Mouse (Mus musculus) embryo, embryonic 10.5 days (tissue): Measurements from ENCODE around the gene Gm17657.
A peak's percentile ranks its signal among the peaks of the same experiment; 100 is the strongest.

ENCODE experiments used
- DNase-seq: peaks from one replicate; pipeline ENCODE4 v3.0.0-alpha.2; 2015; ENCODE audit warnings: low spot score

Gm17657 gene

DNA sequence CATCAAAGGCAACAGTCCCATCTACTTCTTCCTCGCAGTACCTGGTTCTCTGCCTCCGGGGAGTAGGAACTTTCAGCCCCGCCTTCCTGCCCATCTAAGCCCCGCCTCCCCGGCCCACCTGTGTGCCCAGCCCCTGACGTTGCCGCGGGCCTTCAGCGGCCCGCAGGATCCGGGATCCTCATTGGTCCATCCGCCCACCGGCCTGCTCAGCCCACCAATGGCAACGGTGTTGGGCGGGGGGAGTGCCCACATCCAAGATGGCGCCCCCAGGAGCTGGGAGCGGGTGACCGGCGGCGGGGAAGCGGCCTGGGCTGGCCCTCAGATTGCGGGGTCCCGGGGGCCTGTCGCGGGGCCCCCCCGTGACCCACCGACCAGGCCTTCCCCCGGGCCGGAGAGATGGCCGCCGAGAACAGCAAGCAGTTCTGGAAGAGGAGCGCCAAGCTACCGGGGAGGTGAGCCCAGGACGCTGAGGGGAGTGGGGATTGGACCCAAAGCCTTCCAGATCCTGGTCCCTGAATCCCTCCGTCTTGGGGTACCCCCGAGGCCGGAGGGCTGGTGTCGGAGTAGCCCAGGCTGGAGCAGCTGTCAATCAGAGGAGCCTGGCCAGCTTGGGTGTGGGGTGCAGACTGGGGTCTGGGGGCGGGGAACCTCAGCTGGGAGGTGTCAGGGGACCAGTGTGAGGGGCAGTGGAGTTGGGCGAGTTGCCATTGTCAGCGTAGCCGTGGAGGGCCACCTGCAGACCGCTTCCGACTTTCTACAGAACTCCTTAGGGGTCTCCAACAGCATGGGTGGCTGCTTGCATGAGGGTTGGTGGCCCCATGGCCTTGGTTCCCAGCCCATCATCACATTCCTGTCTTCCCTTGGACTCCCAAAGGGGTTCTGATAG lies at the start of gene Gm17657, which contains the start of gene Tbc1d22b:
TSS of gene Gm17657 (minus strand) at position 96 of the 886 bp plus-strand sequence.
TSS of gene Tbc1d22b (plus strand) at position 243 of the 886 bp plus-strand sequence.
- peak; percentile 97 for DNase-seq

DNA sequence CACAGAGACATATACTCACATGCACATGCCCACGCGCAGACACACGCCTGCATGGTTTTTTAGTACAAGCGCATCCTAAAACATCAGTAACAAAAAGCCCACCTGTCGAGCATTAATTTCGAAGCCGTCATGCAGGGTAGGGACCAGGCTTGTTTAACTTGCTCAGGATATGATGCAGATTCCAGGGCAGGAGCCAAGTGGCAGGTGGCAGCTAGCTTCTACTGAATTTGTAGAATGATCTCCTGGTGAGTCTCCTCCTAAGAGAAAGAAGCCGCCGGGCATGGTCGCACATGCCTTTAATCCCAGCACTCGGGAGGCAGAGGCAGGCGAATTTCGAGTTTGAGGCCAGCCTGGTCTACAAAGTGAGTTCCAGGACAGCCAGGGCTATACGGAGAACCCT lies 49.6 kb upstream of the Gm17657 start:
- DNase-seq = no peak

DNA sequence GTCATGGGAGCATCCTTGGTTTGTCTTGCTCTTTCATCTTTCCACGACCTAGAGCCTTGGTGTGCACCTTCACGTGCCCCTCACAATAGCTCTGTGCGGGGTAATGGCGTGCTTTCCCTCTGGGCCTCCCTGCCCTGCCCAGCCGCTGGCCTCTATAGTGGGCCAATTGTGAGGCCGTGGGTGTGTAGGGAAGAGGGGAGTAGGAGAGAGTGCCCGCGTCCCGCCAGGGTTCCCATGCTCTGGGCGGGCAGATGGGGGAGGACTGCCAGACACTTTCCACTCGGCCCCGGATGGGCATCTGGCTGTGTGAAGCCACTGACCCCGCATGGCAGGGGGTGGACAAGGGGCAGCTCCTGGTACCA lies 47.3 kb upstream of the Gm17657 start:
- DNase-seq = no peak

DNA sequence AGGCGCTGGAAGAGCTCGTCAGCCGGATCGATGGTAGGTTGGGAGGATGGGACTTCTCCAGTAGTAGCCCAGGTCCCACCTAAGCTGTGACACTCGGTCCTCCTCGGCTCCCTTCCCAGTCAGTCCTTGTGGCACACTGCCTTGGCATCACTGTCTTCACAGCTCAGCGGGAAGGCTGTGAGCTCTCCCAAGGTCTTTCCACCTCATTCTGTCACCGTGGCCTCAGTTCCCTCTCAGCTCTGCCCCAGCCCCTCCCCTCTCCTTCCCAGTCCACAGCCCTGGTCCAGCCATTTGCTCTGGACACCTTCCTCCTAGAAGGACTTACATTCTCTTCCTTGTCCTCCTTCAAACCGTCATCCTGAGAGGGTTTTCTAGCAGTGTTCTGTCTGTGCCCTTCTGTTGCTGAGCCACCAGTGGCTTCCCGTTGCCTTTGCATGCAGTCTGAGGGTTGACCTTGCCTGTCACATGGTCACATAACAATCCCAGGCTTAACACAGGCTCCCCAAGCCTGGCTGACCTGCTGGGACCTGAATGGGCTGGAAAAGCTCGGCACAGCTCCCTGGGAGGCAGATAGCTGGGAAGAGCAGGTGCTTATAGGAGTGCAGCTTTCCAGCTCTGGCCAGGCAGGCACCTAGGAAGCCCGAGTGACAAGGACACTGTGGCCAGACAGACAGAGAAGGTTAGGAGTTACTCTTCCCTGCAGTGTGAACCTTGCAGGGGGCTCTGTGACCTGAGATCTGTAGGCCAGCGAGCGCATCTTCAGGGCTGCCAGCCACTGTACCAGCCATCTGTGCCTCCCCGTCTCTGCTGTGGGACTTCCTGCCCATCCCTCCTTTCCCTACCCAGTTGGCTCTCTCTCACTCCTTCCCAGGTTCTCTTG lies 46.7 kb upstream of the Gm17657 start:
- DNase-seq = no peak

DNA sequence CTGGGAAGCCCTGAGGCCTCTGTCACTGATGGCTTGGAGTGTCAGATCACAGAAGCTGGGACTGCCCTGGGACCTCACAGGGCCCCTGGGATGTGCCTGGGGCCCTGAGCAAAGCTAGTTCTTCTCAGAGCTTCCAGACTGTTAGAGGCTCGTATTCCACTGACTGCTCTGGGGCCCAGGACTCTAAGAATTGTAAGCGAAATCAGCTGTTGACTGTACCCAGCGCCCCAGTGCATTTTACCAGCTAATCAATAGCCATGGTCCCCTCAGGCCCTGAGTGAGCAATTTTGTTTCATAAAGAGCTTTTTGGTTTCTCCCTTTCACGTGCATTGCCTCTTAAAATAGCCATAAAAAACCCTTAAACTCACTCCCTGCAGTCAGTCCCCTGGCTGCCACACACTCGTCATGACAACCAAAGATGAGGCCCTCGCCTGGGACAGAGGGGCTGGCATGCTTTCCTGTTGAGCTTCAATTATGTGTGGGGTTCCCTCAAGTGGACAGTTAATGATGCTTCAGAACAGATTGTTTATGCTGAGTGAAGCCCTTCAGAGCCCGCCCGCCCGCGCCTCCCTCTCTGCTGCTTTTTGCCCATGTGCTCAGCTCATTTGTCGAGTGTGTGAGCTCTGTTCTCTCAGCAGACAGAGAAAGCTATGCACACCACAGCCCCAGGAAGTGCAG lies 39.9 kb upstream of the Gm17657 start:
- DNase-seq = peak; percentile 31

DNA sequence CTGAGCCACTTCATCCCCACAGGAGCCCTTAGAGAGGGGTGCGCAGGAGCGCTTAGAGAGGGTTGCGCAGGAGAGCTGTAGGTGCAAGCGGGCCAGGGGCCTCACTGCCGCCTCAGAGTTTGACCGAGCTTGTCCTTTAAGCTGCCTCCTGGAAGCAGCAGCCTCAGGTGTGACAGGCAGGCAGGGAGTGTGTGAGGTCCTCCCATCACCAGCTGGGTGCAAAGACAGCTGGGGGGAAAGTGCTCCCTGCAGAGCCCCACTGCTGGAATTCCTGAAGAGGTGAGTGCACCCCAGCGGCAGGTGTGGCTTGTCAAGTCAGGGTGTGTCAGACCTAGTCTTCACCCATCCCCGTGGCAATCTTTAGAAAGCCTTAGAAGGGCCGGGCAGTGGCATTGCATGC lies 37.5 kb upstream of the Gm17657 start:
- DNase-seq = no peak

DNA sequence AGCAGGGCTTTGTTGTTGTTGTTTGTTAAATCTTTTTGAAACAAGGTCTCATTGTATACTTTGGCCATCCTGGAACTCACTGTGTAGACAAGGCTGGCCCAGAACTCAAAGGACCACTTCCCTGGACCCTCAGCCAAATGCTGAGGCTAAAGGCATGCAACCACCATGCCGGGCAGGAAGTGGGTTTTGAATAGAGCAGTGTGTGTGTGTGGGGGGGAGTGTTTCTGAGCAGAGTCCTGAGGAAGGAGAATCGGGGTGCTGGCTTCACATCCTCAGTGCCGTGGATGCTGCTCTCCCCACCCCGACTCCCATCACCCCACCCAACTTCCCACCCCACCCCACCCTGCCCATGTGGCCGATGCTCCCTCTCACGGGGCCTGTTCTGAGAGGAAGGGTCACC lies 36.0 kb upstream of the Gm17657 start:
- no peak for DNase-seq

DNA sequence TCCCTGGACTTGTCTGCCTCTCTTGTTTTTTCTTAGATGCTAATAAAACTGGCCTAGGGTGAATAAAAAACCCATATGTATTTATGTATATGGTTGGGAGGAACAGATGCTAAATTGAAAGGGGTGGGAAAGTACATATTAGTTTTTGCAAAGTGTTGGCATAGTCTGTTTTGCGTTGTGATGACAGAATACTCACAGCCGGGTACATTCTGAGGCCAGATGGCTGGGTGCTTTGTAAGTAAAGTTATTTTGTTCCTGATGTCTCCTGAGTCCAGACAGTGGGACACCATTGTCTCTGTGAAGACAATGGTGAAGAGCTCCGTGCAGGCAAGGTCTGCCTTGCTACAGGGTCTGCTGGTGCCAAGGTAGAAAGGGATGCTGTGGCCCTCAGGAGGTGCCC lies 35.3 kb upstream of the Gm17657 start:
- DNase-seq = no peak

DNA sequence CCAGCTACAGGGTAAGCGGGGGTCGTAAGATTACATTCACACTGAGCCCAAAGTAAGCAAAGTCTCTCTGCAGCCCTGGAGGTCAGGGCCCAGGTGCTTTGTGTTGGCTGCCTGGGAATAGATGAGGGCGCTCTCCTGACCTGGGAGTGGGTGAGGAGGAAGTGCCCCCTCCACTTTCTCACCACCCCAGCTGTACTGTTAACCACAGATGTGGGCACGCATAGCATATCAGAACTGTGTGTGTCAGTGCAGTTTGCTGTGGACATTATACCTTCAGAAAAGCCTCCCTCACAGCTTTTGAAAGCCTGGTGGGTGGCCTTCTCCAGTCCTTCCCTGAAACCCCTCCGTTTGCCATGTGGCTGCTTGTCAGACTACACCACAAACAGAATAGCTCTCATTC lies 34.9 kb upstream of the Gm17657 start:
- DNase-seq = no peak

DNA sequence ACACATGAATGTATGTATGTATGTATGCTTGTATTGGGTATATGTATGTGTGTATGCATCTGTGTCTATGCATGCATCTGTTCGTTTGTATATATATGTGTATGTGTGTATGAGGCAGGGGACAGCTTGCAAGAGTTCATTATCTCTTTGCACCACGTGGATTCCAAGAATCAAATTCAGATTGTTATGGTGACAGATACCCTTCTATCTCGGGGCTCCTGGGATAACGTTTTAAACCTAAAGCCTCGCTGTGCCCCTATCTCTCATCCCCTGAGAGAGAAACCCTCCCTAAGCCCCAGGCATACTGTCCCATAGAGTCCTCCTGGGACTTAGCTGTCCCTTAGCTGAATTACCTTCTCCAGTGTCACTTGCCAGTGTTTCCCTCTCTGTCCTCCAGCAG lies 34.1 kb upstream of the Gm17657 start:
- no peak for DNase-seq

DNA sequence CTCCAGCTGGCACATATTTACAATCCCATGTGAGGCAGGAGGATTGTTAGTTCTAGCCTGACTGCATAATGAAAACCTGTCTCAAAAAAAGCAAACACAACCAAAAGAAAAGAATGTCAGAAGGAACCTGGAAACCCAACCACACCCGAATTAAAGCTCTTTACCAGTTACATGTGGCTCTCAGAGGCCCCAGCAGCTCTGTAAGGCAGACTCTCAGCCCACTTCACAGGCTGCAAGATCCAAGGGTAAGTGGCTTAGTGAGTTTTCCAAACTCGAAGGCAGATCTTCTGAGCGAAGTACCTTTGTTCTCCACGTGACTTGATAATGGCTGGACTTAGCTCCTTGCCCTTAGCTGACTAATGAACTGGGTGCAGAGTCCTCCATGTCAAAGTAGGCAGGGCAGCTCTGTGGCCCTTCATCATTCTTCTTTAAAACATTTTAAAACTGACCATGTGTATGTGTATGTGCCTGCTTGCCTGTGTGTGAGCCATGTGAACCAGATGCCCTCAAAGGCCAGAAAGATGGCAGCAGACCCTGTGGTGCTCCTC lies 30.2 kb upstream of the Gm17657 start:
- no peak for DNase-seq

DNA sequence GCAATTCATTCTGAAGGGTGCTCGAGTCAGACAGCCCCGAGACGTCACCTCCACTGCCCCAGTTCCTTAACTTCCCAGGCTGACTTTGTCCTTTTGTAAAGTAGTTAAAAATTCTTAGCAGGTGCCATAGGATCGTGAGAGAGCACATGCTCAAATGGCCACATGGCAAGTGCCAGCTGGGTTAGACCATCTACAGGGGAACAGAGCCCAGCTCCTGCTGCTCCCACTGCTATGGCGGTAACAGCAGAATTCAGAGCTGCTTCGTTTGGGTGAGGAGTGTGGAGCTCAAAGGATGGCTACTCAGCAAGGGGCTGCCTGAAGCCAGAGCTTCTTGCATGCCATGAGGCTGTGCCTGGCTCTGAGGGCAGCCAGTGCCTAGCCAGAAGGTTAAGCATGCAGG lies 20.4 kb upstream of the Gm17657 start:
- DNase-seq = no peak

DNA sequence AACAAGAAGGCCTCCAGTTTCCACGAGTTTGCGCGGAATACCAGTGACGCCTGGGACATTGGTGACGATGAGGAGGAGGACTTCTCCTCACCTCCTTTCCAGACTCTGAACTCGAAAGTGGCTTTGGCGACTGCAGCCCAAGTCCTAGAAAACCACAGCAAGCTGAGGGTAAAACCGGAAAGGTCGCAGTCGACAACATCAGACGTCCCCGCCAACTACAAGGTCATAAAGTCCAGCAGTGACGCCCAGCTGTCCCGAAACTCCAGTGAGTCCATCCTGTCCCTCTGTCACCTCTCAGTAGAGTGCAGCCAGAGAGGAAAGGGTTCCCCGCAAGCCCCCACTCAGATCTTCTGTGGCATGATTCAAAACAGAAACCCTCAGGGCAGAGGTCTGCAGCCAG lies 19.0 kb upstream of the Gm17657 start:
- DNase-seq = no peak

DNA sequence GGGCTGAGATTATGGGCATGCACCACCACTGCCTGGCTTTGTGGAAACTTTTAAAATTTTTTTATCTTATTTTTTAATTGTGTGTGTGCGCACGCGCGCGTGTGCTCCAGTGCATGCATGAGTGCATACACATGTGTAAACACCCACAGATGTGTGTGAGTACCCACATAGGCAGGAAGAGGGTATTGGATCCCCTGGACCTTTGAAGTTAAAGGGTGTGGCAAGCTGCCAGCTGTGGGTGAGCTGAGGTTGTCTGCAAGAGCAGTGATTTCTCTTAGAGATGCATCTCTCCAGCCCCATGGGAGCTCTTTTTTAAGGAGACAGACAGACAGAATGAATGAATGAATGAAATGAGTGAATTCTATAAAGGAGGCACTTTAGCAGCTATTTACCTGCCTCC lies 16.1 kb upstream of the Gm17657 start:
- no peak for DNase-seq

DNA sequence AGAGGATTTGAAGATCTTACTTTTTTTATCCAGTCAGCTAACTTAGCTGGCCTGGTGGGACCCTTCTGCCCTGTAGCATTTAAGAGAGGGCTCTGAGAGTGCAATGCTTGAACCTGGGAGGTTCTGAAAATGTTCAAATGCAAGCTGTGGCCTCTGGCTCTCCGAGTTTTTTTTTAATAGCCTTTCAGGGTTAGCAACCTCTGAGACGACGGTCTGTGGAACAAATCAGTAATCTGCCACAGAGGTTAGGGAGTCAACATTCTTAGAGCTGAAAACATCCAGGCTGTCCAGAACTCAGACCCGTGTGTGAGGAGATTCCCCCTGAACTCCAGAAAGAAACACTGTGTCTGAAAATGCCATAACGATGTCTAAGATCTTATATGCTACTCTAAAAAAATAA lies 9.0 kb upstream of the Gm17657 start:
- DNase-seq = no peak

DNA sequence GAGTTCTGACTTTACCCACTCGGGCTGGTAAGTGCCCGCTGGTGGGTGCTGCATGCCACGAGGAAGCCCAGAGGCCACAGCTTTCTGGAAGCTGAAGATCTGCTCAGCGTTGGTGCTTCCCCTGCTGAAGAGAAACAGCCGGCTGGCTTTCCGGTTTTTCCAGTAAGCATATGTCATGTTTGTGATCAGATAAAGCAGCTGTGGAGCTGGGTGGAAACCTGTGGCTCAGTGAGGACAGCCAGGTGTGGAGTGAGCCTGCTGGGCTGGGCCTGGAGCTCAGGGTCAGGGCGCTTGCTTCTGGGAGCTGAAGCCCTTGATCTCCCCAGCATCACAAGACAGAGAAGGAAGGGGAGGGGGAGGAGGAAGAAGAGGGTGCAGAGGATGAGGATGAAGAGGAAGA lies 7.5 kb upstream of the Gm17657 start:
- DNase-seq = no peak

DNA sequence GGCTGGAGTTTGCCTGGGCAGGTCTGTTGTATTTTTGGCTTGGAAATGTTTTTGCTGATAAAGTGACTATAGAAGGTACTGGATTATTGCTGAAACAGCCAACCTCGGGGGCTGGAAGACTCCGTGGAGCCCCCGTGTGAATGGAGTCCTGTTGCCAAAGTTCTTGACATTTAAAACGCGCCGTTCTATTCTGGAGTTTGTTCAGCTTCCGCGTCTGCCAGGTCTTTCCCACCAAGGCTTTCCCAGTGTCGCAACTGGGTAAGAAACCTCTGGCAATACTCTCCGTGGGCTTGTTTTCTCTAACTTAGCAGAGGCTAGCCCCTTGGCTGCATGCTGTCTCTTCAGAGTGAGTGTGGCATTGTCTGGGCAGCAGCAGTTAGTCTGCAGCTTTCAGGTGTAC lies 7.0 kb upstream of the Gm17657 start:
- no peak for DNase-seq

DNA sequence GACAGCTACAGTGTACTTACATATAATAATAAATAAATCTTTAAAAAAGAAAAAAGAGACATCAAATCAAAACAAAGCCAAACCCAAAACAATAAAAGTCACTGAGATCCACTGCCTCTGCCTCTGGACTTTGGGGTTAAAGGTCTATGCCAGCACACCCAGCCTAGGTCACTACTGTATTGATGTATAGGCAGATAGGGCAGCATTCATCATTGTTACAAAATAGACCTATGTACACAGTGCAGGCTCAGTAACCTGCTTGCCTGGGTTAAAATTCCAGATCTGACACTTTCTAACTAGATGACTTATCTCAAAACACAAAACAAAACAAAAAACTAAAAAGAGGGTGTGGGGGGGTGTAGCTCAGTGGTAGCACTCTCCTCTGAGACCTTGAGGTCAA lies 4.7 kb upstream of the Gm17657 start:
- DNase-seq = no peak

DNA sequence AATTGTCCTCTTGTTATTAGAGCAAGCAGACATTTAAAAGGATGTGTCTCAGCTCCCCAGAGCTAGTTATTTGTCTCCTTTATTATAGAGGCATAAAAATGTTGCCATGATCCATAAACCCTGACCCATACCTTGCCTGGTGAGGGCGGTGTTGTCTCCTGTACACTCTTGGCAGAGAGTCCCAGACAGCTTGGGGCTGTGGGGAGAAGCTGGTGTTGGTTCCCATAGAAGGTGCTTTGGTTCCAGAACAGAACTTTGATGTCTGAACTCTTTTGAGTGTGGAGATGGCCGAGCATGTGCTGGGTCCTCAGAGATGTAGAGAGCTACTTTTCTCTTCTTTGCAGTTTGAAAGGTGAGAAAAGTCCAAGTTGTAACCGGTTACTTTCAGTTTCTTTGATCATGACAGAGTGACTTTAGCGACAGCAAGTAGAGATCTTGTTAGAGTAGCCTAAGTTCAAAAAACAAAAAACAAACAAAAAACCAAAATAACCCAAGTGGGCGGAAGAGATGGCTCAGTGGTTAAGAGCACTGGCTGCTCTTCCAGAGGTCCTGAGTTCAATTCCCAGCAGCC lies 2.8 kb upstream of the Gm17657 start, which contains the start of gene Tmem217:
TSS of gene Tmem217 (minus strand) at position 224 of the 571 bp plus-strand sequence.
- DNase-seq = no peak

DNA sequence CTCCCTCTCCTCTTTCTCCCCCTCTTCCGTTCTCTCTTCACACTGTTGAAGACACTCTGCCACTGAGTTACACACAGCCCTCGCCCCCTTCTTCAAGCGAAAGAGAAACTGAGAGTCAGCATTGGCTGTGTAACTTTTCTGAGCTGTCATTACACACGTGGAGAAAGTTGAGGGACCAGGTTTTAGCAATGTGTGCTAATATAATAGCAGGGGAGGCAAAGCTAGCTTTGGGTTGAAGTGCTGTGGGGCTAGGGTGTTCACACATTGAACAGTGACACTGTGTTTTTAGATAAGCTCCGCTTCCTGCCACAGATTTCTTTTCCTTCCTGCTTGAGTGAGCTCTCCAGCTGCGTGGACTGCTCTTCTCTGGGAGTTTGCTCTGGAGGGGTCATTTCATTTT lies 1.6 kb upstream of the Gm17657 start:
- no peak for DNase-seq

DNA sequence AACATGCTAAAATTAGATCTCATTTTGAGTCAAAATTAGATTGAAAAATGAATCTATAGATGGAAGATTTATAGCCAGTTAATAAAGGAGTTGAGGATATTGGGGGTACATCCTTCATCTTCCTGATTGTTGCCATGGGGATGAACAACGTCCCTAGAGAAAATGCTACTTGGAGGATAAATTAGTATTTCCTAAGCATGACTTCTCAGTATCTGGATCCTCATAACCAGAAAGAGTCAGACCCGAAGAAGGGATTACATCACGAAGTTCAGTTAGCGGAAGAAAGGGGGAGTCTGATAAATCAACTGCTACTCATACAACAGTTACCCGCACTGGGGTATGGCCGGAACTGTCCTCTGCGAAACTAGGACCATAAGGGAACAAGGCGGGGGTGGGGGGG lies 444 bp downstream of the Gm17657 start:
- DNase-seq = no peak

DNA sequence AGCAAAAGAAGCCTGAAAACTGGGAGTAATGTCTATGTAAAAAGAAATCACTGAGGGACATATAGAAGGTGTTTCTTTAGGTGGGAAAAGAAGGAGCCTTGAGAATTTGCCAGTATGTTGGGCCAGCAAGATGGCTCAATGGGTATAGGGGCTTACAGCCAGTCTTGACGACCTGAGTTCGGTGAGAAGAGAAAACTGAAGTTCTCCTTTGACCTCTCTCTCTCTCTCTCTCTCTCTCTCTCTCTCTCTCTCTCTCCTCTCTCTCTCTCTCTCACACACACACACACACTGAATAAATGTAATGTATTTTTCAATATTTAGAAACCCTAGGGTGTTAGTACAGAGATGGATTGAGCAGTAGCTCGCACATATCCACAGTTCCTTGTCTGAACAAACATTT lies 944 bp downstream of the Gm17657 start:
- DNase-seq = no peak
